Mouse (Mus musculus): ENCODE results near the gene Dus1l.
"Not testable (repeated sequence)": the region's sequence is repeated elsewhere in the genome, so short reads cannot be mapped to it uniquely, and the experiment has no call there.

Dus1l gene

DNA sequence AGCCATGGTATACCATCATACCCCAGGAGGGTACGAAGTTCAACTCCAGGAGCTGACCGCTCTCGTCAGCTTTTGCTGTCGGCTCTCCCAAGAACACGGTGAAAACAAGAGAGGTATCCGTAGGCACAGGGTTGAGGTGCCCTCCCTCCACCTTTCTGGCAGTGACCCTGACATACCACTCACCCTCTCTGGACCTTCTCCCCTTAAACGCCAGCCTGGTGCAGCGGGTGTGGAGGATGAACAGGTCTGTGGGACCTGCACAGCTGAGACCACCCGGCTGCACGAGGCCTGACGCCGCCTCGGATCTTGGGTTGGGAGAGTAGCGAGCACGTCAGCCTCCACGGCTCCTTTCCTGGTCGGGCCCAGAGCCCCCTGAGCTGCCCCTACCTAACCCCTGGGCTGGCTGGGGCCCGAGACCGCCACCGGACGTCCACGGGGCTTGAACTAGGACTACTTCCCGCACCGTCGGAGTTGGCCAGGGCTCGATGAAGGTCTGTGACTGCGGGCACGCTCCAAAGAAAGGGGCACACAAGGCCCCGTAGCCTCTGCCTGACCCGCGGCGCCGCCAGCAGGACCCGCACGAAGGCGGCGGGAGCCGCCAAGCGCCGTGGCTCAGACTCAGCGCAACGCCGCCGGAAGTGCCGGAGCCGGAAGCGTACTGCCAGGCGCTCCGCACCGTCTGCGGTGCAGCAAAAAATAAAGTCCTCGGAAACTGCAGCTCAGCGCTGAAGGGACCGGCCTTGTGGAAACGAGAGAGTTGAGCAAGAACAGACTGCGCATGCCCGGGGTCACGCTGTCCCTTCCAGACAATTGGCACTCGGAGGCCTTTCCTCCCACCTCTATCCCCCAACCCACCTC, at the start of gene Dus1l:
Dus1l (minus strand) TSS at position 648 of the 858 bp plus-strand sequence.
- DNase-seq (ENCODE audit: low spot score), result peak; percentile 97

DNA sequence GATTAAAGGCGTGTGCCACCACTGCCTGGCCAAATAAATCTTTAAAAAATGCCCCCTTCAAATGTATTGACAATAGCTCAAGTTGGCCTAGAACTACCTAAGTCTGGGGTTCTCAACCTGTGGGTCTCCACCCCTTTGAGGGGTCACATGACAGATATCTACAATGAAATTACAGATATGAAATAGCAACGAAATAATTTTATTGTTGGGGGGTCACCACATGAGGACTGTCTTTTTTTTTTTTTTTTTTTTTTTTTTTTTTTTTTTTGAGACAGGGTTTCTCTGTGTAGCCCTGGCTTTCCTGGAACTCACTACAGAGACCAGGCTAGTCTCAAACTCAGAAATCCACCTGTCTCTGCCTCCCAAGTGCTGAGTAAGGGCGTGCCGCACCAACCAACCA, 48.1 kb upstream of the Dus1l start:
- DNase-seq (ENCODE audit: low spot score), result no peak

DNA sequence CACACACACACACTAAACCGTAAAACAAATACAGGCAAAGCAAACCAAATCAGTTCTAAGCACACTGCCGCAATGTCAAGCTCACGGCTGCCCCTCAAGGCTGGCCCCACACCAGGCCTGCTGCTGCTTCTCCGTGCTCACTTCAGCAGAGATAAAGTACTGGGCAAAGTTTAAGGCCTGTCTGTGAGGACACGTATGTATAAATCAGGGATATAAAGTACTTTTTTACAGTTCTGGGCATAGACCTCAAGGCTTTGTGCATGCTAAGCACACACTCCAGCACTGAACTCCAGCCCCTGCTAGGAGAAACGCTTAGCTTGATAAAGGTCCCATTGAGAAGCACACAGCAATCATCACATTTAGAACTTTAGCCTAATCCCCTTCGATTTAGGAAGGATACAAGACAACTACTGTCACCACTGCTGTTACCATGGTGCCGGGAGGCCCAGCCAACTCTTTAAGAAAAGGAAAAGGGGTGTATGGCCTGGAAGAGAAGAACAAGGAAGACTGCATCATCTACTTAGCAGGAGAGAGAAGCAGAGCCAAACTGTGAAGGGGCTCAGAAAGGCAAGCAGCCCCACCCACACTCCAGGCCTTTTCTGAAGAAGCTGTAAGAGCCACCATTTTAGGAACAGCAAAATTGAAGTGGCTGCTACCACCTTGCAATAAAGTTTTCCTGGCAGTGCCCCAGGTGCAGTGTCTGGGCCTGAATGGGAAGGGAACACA, 37.5 kb upstream of the Dus1l start:
- no peak for DNase-seq (ENCODE audit: low spot score)

DNA sequence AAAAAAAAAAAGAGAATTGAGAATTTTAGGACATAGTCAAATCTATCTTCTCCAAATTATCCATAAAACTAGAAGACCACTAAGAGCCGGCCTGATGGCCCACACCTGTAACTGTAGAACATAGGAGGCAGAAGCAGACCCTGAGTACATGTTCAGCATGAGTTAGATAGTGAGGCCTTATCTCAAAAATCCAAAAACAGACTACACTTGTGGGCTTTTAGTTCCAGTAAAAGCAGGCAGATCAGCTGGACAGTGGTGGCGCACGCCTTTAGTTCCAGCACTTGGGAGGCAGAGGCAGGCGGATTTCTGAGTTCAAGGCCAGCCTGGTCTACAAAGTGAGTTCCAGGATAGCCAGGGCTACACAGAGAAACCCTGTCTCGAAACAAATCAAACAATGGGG, 36.8 kb upstream of the Dus1l start:
- DNase-seq (ENCODE audit: low spot score), result not testable (repeated sequence)

DNA sequence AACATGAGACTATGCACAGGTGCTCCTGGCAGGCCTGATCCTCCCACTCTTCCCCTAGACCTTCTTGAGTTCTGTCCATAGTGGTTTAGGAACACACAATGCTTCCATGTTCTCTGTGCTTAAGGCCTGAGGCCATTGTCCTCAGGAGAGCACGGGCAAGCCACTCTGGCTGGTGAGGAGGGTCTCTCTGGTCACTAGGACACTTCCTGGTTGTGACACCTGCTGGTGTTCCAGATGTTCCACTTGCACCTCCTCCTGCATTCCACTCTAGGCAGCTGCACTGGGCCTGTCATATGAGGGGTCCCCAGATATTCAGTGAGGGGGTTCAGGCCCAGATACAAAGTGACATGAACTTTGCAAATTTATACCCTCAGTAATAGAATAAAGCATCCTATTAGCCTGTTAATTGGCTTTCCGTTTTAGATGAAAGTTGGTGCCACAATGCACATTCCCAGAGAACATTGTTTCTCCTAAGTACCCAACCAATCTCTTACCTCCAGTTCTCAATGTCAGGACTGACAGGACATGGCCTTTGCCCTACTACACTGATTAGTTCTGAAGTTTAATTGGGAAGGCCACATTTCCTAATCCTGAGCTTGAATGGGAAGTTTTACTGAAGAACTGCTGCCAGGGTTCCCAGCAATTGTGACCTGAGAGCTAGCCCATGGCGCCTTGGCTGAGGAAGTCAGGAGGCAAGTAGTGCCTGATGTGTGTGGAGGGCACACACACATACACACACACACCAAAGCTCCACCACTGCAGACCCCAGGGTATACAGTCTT, 35.6 kb upstream of the Dus1l start:
- DNase-seq (ENCODE audit: low spot score), result no peak

DNA sequence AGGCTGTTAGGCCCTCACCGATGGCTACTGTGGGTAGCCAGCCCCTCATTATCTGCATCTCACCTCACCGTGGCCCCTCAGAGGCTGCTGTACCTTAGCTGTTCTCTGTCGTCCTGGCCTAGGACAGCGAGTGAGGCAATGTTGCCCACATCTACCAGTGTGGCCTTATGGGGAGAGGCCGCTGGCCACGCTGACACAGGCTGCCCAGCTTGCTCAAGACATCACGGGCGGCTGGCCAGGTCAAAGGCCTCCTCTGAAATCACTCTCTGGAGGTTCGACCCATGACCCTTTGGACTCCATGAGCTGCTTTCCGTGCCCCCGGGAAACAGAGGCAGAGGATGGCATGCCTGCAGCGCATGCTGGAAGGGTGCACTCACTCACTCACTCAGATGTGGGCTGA, 34.5 kb upstream of the Dus1l start:
- no peak for DNase-seq (ENCODE audit: low spot score)

DNA sequence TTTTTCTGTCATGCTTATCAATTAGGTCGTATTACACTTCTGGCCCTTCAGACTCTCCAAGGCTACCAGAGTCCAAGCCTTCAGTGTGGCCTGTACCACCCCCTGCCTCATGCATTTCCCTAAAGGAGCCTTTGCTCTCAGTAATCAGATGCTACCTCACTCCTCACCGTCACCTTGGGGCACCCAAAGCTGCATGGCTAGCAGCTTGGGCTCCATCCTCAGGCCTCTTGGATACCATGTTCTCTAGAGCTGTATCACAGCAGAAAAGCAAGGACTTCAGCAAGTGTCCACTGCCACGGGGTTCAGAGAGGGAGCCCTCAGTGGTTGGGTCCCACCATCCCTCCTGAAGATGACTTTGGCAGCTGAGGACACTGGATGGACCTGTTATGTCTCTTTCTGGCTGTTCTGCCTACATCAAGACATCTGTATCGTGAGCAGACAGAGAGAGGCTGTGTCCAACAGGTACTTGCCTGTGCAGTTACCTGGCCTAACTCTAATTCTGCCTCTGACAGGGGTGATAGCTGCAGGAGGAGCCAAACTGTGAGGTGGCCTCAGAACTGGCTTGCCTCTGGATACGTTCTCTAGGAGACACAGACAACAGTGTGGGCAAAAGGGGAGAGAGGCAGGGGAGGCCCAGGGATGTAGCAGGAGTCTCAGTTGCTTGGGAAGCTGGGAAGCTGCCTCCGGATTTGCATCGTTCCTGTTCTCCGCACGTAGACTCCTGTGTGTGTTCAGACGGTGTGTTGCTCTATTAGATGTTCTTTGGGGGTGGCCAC, 33.7 kb upstream of the Dus1l start:
- no peak for DNase-seq (ENCODE audit: low spot score)

DNA sequence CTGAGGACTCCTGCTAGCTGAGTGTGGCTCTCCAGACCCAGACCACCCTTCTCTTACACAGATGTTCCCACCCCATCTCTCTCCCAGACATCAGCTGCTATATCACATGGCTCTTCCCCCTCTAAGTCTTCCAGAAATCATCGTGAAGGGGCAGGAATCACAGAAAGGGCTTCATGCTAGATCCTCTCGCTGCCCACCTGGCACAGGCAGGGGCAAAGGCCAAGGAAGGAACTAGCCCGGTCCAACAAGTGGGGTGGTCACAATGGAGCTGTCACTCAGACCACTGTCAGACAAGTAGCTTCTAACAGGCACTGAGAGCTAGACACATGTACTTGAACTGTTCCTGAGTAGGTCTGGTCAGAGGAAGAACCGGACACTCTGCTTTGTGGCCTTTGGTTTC, 32.2 kb upstream of the Dus1l start:
- DNase-seq (ENCODE audit: low spot score), result no peak

DNA sequence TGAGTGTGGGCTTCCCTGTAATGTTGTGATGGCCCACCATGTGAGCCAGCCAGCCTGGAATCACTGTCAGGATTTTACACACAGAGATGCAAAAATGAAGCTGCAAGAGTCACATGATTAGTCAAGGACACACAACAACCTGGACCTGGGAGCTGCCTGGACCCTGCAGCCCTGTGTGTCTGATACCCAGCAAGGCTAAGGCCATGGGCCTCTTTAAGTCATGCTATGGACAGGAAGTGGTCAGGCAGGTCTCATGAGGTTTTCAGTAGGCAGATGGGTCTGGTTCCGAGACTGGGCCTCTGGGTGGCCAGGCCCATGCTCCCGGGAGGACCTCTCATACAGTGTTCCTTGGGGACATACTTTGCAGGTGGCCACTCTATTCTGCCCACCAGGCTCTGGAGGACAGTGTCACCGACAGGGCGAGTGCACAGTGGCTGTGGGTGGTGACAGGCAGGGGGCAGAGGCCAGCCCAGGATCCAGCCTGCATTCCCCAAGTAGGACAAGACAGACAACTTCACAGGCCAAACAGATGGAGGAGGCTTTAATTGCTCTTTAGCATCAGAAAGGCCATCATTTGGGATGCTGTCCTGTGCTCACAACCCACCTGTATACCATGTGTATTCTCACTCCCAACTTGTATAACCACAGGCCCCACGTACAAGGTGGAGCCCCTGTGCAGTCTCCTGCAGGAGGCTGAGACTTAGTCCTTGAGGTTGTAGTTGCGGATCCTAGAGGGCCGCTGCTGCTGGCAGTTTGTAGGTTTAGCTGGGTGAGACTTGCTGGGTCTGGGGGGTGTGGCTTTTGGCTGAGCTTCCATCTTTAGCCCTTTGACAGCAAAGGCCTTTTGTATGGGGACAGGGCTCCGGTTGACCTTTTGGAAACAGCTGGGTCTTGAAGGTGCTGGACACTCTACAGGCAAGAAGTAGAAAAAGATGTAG, 30.1 kb upstream of the Dus1l start:
- no peak for DNase-seq (ENCODE audit: low spot score)

DNA sequence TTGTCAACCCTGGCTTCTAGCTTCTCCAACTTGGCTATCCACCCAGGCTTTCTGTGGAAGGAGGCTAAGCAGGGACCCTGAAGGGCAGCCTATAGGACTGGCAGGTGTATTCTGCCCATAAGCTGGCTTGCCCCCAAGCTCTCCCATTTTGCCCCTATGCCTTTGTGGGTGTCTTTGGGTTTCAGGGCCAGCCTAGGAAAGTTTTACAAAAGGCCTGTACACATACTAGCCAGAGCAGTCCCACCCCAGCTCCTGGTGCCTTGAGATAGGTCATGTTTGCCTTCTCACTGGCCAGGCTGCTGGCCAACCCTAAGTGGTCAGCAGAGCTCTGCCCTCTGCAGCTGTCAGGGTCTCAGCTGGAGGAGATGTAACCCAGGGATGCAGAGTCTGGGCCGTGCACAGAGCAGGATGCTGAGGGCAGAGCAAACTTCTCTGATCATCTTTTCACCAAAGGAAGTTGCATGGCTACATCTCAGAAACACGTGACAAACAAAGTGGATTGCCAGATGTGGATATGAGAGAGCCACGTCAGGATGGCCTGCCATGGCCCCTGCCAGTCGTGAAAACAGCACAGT, 29.2 kb upstream of the Dus1l start:
- no peak for DNase-seq (ENCODE audit: low spot score)

DNA sequence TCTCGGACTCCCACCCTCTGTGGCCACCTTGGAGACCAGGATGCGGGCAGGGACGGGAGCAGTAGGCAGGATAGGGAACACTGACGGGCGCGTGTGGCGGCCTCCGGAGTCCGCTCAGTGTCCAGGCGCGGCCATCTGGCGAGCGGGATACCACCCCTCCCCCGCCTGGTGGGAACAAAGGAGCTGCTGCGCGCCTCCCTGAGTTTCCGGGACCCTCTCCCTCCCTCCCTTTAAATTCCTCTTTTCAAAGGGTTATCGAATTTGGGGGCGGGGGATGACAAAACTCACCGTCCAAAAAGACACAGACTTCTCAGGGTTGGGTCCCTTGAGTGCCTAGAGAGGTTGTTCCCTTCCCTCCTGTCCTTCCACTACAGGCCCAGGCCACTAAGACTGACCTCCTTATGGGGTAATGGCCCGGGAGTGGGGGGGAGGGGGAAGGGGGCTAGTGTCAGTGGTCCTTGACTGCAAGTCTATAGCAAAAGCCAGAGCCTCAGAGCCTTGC, 28.6 kb upstream of the Dus1l start:
- DNase-seq (ENCODE audit: low spot score), result no peak

DNA sequence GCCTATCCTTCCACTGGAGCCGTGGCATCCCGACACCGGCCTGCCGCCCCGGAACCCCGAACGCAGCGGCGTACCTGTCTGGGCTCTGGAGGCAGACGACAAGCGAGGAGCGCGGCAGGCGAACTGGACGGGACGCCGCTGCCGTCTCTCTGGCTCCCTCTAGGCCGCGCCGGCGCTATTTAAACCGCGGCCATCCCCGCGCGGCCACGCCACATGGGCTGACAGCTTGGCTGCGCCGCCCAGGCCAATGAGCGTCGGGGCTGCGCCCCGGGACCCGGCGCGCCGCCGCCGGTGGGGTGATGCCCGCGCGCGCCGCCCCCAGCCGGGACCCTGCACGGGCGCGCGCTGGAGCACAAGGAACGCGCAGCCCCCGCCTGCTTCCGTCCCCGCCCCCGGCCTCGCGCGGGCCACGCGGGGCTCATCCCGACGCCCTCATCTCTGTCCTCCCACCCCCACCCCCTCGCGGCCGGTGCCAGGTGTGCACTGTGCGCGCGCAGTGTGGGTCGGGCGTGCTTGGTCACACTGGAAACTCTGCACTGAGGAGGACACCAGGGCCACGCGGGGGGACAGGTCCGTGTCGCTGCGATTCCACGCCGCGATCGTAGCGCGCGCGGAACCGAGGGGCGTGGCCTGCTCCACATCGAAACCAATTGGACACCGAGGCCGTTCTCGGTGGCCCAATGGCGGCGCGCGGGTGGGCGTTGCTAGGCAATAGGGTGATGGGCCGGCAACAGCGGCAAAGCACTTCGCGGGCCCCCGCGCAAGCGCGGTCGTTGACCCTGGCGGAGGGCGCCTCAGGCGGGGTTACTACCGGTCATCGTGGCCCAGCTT, 28.0 kb upstream of the Dus1l start, which contains the start of gene Fasn:
Fasn (minus strand) TSS at position 592 of the 831 bp plus-strand sequence.
- peak; percentile 98 for DNase-seq (ENCODE audit: low spot score)

DNA sequence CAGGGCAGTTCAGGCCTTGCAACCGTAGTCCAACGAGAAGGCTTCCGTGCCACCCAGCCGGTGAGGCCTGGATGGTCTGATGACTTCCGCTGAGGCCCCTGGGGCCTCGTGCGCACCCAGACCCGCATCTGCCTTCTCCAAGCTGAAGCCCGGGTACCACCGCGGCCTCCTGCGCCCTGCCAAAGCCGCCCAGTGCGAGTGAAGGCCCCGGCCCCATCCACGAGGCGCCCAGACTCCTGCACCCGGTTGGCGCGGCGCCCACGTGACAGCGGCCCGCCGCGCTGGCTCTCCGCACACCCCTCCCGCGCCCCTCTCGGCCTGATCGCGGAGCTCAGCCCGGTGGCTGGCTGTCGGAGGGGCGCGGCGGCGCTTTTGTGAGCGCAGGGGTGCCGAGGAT, 27.3 kb upstream of the Dus1l start:
- DNase-seq (ENCODE audit: low spot score), result no peak

DNA sequence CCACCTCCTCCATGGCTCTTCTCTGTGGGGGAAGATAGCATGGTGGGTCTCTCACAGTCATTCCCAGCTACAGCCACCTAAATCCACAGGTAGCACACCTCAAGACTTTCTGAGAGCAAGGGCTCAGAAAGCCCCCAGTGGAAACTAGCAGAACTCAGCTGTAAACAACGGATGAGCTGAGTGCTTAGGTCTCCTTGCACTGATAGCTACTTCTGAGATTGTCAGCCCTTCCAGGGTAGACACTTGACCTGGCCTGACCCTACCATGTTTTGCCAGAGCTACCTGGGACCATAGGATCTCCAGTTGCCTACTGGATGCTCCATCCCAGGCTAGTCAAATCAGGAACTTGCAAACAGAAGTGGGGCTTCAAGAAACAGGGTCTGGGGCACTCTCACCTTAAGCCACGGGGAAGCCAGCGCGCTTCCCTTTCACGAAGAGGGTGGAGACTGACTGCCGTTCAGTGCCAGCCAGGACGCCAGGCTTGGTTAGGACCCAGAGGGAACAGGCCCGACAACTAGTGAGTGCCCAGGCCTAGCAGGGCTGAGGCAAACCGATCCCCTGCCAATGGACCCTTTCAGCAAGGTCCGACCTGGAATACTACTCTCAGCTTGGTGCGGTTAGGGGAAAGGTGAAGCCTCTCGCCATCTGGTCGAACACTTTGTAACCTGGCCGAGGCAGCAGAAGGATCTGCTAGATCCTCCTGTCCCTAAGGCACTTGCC, 26.8 kb upstream of the Dus1l start:
- DNase-seq (ENCODE audit: low spot score), result no peak

DNA sequence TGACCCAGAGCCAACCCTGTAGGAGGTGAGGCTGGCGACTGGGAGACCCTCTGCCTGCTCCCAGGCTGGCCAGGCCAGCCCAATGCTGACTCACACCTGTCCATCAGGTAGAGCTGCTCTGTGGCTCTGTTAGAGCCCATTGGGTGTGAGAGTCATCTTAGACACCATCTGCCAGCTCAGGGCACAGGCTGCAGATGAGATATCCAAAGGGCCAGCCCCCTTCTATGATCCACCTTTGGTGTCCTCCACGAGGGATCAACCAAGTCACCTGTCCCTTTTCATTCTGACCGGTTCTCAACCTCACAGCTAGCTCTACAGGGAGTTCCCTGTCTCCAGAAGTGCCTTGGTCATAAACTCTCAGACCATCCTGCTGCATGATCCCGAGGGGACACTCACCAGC, 26.1 kb upstream of the Dus1l start:
- DNase-seq (ENCODE audit: low spot score), result no peak

DNA sequence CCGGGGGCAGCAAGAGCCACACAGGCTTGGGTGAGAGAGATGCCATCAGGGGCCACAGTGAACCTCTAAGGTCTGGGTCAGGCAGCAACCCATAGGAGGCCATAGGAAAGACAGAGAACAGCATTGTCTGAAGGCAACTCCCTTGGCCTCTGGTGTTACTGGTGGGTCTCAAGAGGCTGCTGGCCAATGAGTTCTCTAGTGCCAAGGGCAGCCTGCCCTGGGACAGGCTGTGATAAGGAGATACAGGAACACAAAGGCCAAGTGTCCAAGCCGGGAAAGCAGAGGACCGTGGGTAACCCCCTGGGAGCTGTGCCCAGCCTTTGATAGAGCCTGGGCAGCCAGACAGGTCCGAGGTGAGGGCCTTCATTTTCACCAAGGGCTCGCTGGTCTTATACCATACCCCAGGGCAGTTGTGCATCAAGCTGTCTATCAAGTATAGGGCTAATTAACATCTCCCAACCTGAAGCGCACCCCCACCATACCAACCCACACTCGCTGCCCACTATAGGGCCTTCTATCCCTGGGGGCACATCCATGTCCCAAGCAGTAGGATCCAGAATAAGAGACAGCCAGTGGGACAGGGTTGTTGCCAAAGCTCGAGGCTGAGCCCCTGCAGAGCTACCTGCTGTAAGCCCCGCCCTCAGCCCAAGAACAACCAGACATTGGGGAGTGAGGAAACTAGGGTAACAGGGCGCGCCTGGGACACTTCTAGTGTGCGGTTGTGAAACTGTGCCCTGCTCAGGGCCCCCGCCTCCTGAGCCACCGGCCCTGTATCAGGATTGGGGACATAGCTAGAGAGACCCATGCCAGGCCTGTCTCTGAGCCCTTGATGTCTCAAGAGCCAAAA, 25.1 kb upstream of the Dus1l start:
- peak; percentile 50 for DNase-seq (ENCODE audit: low spot score)

DNA sequence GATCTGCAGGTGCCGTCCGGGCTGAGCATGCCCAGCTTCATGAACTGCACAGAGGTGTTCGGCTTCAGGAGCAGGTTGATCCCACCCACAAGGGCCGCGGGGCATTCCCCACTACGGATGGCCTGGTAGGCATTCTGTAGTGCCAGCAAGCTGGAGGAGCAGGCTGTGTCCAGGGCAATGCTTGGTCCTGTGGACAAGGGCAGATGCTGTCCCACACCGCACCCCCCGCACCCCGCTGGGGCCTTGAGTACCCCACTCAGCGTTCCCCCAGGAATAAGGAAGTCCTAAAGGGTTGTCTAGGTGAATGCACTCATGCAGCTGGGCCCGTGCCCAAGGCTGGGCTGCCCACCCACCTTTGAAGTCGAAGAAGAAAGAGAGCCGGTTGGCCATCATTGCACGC, 24.3 kb upstream of the Dus1l start:
- DNase-seq (ENCODE audit: low spot score), result no peak

DNA sequence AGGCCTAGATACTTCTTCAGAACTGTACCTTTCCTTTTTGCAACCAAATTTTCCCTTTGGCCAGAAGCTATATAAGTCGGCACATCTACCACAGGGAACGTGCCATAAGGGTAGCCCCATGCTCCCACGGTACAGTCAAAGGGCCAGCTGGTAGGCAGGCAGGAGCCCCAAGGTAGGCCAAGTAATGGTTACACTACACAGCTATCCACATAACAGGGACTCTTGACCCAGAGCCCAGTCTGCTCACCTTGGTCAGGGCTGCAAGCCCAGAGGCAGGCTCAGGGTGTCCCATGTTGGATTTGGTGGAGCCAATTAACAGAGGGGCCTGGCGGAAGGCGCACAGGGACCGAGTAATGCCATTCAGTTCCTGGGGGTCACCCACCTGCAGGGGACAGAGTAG, 23.4 kb upstream of the Dus1l start:
- no peak for DNase-seq (ENCODE audit: low spot score)
